Mouse (Mus musculus) G1E (cell line): ENCODE results near the gene Dzip3.

Source experiments
- CTCF ChIP-seq: IDR thresholded peaks from 2 replicates; pipeline ENCODE4 v1.5.1; 2012; ENCODE audit warnings: low read depth, low read length, inconsistent platforms, mixed read lengths
- GATA1 ChIP-seq: IDR thresholded peaks from 2 replicates; pipeline ENCODE4 v1.6.1; 2012; ENCODE audit warnings: borderline replicate concordance, low read length, inconsistent platforms, mixed read lengths
- GATA2 ChIP-seq: IDR thresholded peaks from 2 replicates; pipeline ENCODE4 v1.6.1; 2012; ENCODE audit warnings: low read depth, low read length, inconsistent platforms, borderline replicate concordance
- POLR2AphosphoS5 ChIP-seq: IDR thresholded peaks from 2 replicates; pipeline ENCODE4 v1.6.1; 2012; ENCODE audit warnings: low read depth, low read length, inconsistent platforms; ENCODE audit not compliant: insufficient replicate concordance

- TF ChIP-seq GATA1 = no peak
- TF ChIP-seq CTCF = no peak
- no peak for TF ChIP-seq POLR2AphosphoS5
- no peak for TF ChIP-seq GATA2
Observed at GRCm38 (mm10) chr16:49037771-49038170, 43.8 kb upstream of the Dzip3 start.
